Mouse (Mus musculus) liver, adult 2 months (tissue): Measurements from ENCODE around the gene Cks2. TPM values are rescaled to one million over a fixed set of nuclear protein-coding genes. Genes with fewer than 3 reads are reported as not detected.
A peak's percentile ranks its signal among the peaks of the same experiment; 100 is the strongest.

ENCODE experiments used
- DNase-seq: peaks from one replicate; pipeline ENCODE4 v3.0.0-alpha.2; 2011; ENCODE audit warnings: low read depth, low spot score; ENCODE audit errors: extremely low read depth
- H3K27ac ChIP-seq: fragments of 200-500 bp; replicated peaks from 2 replicates; pipeline ENCODE4 v1.5.1; 2012; ENCODE audit warnings: low read depth, mild to moderate bottlenecking, control low read depth, inconsistent platforms, low read length; ENCODE audit not compliant: insufficient read depth
- H3K27me3 ChIP-seq: fragments of 200-500 bp; 2 replicates; pipeline ENCODE4 v1.6.1; 2012; ENCODE audit warnings: mild to moderate bottlenecking, moderate library complexity, low read length, inconsistent platforms; ENCODE audit not compliant: control insufficient read depth, insufficient read depth
- H3K36me3 ChIP-seq: fragments of 200-500 bp; 2 replicates; pipeline ENCODE4 v1.6.1; 2012; ENCODE audit warnings: low read length, inconsistent platforms; ENCODE audit not compliant: control insufficient read depth, insufficient read depth
- H3K4me1 ChIP-seq: fragments of 200-500 bp; 2 replicates; pipeline ENCODE4 v1.6.1; 2011; ENCODE audit warnings: low read length; ENCODE audit not compliant: control insufficient read depth, insufficient read depth
- H3K4me3 ChIP-seq: fragments of 200-500 bp; 2 replicates; pipeline ENCODE4 v1.5.1; 2011; ENCODE audit warnings: low read depth, mild to moderate bottlenecking, control low read depth, low read length, moderate library complexity; ENCODE audit not compliant: insufficient read depth
- H3K79me2 ChIP-seq: fragments of 200-500 bp; 2 replicates; pipeline ENCODE4 v1.6.1; 2012; ENCODE audit warnings: inconsistent platforms, mild to moderate bottlenecking, low read length, moderate library complexity; ENCODE audit not compliant: control insufficient read depth, insufficient read depth
- H3K9ac ChIP-seq: fragments of 200-500 bp; 2 replicates; pipeline ENCODE4 v1.6.1; 2012; ENCODE audit warnings: low read depth, mild to moderate bottlenecking, control low read depth, inconsistent platforms, low read length
- CTCF ChIP-seq: fragments of 200-500 bp; IDR thresholded peaks from 2 replicates; pipeline ENCODE4 v1.5.1; 2011; ENCODE audit warnings: low read depth, low read length, control low read depth
- POLR2A ChIP-seq: fragments of 200-500 bp; IDR thresholded peaks from 2 replicates; pipeline ENCODE4 v1.6.1; 2011; ENCODE audit warnings: low read length, control low read depth; ENCODE audit not compliant: insufficient read depth; ENCODE audit errors: extremely low read depth
- WGBS: fragments of 180-500 bp; shearing (Covaris S2); methylation state at CpG from one replicate; pipeline ENCODE4 v1.1.7; 2018; 5-methylcytosine and 5-hydroxymethylcytosine counted together
- polyA plus RNA-seq: library from polyadenylated mRNA; depleted of rRNA; stranded (reverse); fragments of >200 nt; gene quantifications from 2 replicates; pipeline ENCODE4 v1.2.3, GENCODE M21; 2012; rRNA removed
- total RNA-seq: library from RNA; depleted of rRNA; stranded (reverse); fragments of >200 nt; gene quantifications from 2 replicates; pipeline ENCODE4 v1.2.3, GENCODE M21; 2014; rRNA removed

Gene Cks2
- total RNA-seq = 32.4 and 38.0 TPM in 2 replicates
- 22.7 and 25.8 TPM in 2 replicates for polyA plus RNA-seq

- Histone ChIP-seq H3K36me3 (peaks cover 2% of the 10 kb centered on the region; the same call in 1 of the 2 replicates), H3K9ac (peak within 1 kb of the TSS; percentile 86), H3K4me1 (peaks cover 2% of the 10 kb centered on the region), H3K27ac (peak within 1 kb of the TSS; percentile 92), H3K27me3 (no peaks in the 10 kb centered on the region), H3K79me2 (no peaks in the 10 kb centered on the region; the same call in 1 of the 2 replicates), H3K4me3 (peak within 1 kb of the TSS; percentile 82)
- TF ChIP-seq CTCF = no peak
- peak; percentile 78; the same call in 1 of the 2 replicates for TF ChIP-seq POLR2A
- under 1% methylated on average over 83 of the region's 83 CpGs for WGBS
- DNase-seq = peak; percentile 98
Observed at GRCm38 (mm10) chr13:51644829-51645789, at the start of gene Cks2. Gene Cks2 (plus strand): TSS chr13:51645232.

- TF ChIP-seq CTCF (no peak), POLR2A (no peak)
- no peak overlapping the region for H3K4me3 ChIP-seq
- no peaks in the 10 kb centered on the region for H3K4me1 ChIP-seq
- H3K9ac ChIP-seq = no peak overlapping the region
- no peaks in the 10 kb centered on the region for H3K36me3 ChIP-seq
- DNase-seq = no peak
- no peaks in the 10 kb centered on the region for H3K79me2 ChIP-seq
- no peak overlapping the region for H3K27ac ChIP-seq
- H3K27me3 ChIP-seq = peaks cover 3% of the 10 kb centered on the region; the same call in 1 of the 2 replicates
- WGBS = 55% methylated on average over 11 of the region's 11 CpGs
Observed at GRCm38 (mm10) chr13:51595404-51595803, 49.6 kb upstream of the Cks2 start.

GRCm38 (mm10) chr13:51598063-51598462 is 47.0 kb upstream of the Cks2 start:
- Histone ChIP-seq H3K27ac (no peak overlapping the region), H3K79me2 (no peaks in the 10 kb centered on the region), H3K9ac (no peak overlapping the region), H3K4me1 (no peaks in the 10 kb centered on the region), H3K27me3 (peaks cover 3% of the 10 kb centered on the region; the same call in 1 of the 2 replicates), H3K4me3 (no peak overlapping the region), H3K36me3 (no peaks in the 10 kb centered on the region)
- WGBS = 63% methylated on average over 2 of the region's 2 CpGs
- no peak for DNase-seq
- TF ChIP-seq POLR2A = no peak
- no peak for TF ChIP-seq CTCF

- no peak for TF ChIP-seq CTCF
- Histone ChIP-seq H3K79me2 (no peaks in the 10 kb centered on the region), H3K4me3 (no peak overlapping the region), H3K27me3 (no peaks in the 10 kb centered on the region), H3K9ac (no peak overlapping the region), H3K4me1 (no peaks in the 10 kb centered on the region), H3K27ac (no peak overlapping the region), H3K36me3 (no peaks in the 10 kb centered on the region)
- DNase-seq = no peak
- WGBS = 86% methylated on average over 8 of the region's 8 CpGs
Observed at GRCm38 (mm10) chr13:51600169-51600568, 44.9 kb upstream of the Cks2 start.

GRCm38 (mm10) chr13:51602764-51603163 is 42.3 kb upstream of the Cks2 start:
- Histone ChIP-seq H3K27me3 (no peaks in the 10 kb centered on the region), H3K9ac (no peak overlapping the region), H3K4me1 (no peaks in the 10 kb centered on the region), H3K27ac (no peak overlapping the region), H3K36me3 (no peaks in the 10 kb centered on the region), H3K79me2 (no peaks in the 10 kb centered on the region), H3K4me3 (no peak overlapping the region)
- TF ChIP-seq CTCF (no peak), POLR2A (no peak)
- no peak for DNase-seq
- WGBS = 70% methylated on average over 8 of the region's 8 CpGs
